31 mouse cellular contexts compared by ENCODE assay signal in genomic region chr17:7534386-7535059, GRCm38 (mm10).
DNase-seq lines count a peak whose midpoint lies in the region; ATAC-seq and TF ChIP-seq lines count a peak whose summit lies in the region.
"Had no signal": no experiment of that assay in that cellular context is flagged by ENCODE, and none has a peak within 500 bp of the region (broad histone marks: within the 10 kb centered on the region; RNA-seq: fewer than 3 reads in every experiment).

No protein-coding gene starts in this region.

- H3K27me3 ChIP-seq in ES-Bruce4 (ENCODE audit: control insufficient read depth, insufficient read depth, low read length, poor library complexity, severe bottlenecking): no peaks in the 10 kb centered on the region
- H3K27me3 ChIP-seq in hindbrain, embryonic 14.5 days (ENCODE audit: control insufficient read depth, insufficient read depth, low read length): no peaks in the 10 kb centered on the region
- H3K27me3 ChIP-seq: CH12.LX; embryonic facial prominence, embryonic 13.5 days; forebrain, embryonic 12.5 days; forebrain, embryonic 15.5 days; heart, embryonic 13.5 days; hindbrain, embryonic 15.5 days; Patski had no signal

- in situ Hi-C loops in ES-E14 (cut with MboI; ENCODE audit: low sequenced_read_pairs in 2 of 2, unreplicated experiment in 2 of 2): no loop called here

- H3K27ac ChIP-seq in ES-Bruce4 (ENCODE audit: insufficient read depth, low read length) (peak overlapping the region; percentile 94), ES-E14 (ENCODE audit: insufficient read depth, low read depth, low read length, poor library complexity, severe bottlenecking) (peak overlapping the region; percentile 84)
- no peak overlapping the region for H3K27ac ChIP-seq in hindbrain, embryonic 14.5 days
- H3K27ac ChIP-seq: embryonic facial prominence, embryonic 10.5 days; embryonic facial prominence, embryonic 13.5 days; forebrain, embryonic 12.5 days; forebrain, embryonic 15.5 days; heart, adult 2 months; heart, embryonic 10.5 days; heart, embryonic 13.5 days; hindbrain, embryonic 15.5 days had no signal

- peaks cover 11% of the 10 kb centered on the region for H3K4me1 ChIP-seq in ES-Bruce4 (ENCODE audit: control insufficient read depth, insufficient read depth, low read length)
- peaks cover 9 to 35% of the 10 kb centered on the region in 2 experiments; a peak in 3 of 4 replicates for H3K4me1 ChIP-seq in ES-E14 (ENCODE audit: control insufficient read depth in 2 of 2, insufficient read depth in 2 of 2, low read length in 2 of 2, poor library complexity in 1 of 2)
- H3K4me1 ChIP-seq in hindbrain, embryonic 14.5 days (replicated peaks; ENCODE audit: control insufficient read depth, insufficient read depth, low read length): no peaks in the 10 kb centered on the region
- H3K4me1 ChIP-seq: forebrain, embryonic 12.5 days; forebrain, embryonic 15.5 days; hindbrain, embryonic 15.5 days had no signal

- no peak for ATAC-seq in hindbrain, embryonic 14.5 days (ENCODE audit: low FRiP score)
- ATAC-seq: activated CD4-positive, CD25-positive, alpha-beta regulatory T cell, adult 4 months; forebrain, embryonic 15.5 days; intestine, postnatal 0 days; Patski had no signal

- TF ChIP-seq POLR2A in ES-Bruce4 (IDR thresholded peaks at IDR 0.05; ENCODE audit: insufficient read depth, low read length): no peak

- no peaks in the 10 kb centered on the region for H3K36me3 ChIP-seq in ES-Bruce4 (ENCODE audit: control insufficient read depth, insufficient read depth, low read length, poor library complexity, severe bottlenecking)
- no peaks in the 10 kb centered on the region; the same call in 1 of the 2 replicates for H3K36me3 ChIP-seq in ES-E14 (ENCODE audit: control insufficient read depth, insufficient read depth, low read length, poor library complexity, severe bottlenecking)
- H3K36me3 ChIP-seq in hindbrain, embryonic 14.5 days (replicated peaks; ENCODE audit: control insufficient read depth, insufficient read depth): no peaks in the 10 kb centered on the region
- H3K36me3 ChIP-seq: embryonic facial prominence, embryonic 10.5 days; embryonic facial prominence, embryonic 13.5 days; forebrain, embryonic 12.5 days; forebrain, embryonic 15.5 days; G1E; heart, embryonic 10.5 days; heart, embryonic 13.5 days; hindbrain, embryonic 15.5 days had no signal

- TF ChIP-seq CTCF in ES-Bruce4 (IDR thresholded peaks at IDR 0.05; ENCODE audit: low read depth, low read length): no peak

- TF ChIP-seq EP300 in ES-Bruce4 (IDR thresholded peaks at IDR 0.05; ENCODE audit: insufficient read depth, low read depth, low read length): peak; percentile 89

- no peak overlapping the region for H3K9ac ChIP-seq in ES-Bruce4 (ENCODE audit: low read depth, poor library complexity, severe bottlenecking)
- no peak overlapping the region for H3K9ac ChIP-seq in ES-E14 (ENCODE audit: insufficient read depth, low read depth, low read length, poor library complexity, severe bottlenecking)
- H3K9ac ChIP-seq in hindbrain, embryonic 14.5 days: no peak overlapping the region
- H3K9ac ChIP-seq: embryonic facial prominence, embryonic 13.5 days; forebrain, embryonic 12.5 days; forebrain, embryonic 15.5 days; heart, embryonic 13.5 days; hindbrain, embryonic 15.5 days had no signal

- no peak overlapping the region for H3K4me2 ChIP-seq in hindbrain, embryonic 14.5 days (replicated peaks)
- H3K4me2 ChIP-seq: embryonic facial prominence, embryonic 13.5 days; forebrain, embryonic 12.5 days; forebrain, embryonic 15.5 days; heart, embryonic 13.5 days; hindbrain, embryonic 15.5 days had no signal

- H3K9me3 ChIP-seq in ES-Bruce4 (replicated peaks; ENCODE audit: control insufficient read depth, insufficient read depth, low read length, poor library complexity, severe bottlenecking) (no peaks in the 10 kb centered on the region; the same call in 1 of the 2 replicates), ES-E14 (ENCODE audit: control insufficient read depth, insufficient read depth, low read depth, low read length) (no peaks in the 10 kb centered on the region)
- H3K9me3 ChIP-seq in hindbrain, embryonic 14.5 days (ENCODE audit: control insufficient read depth, low read length): no peaks in the 10 kb centered on the region
- H3K9me3 ChIP-seq: embryonic facial prominence, embryonic 10.5 days; embryonic facial prominence, embryonic 13.5 days; forebrain, embryonic 12.5 days; forebrain, embryonic 15.5 days; heart, embryonic 10.5 days; hindbrain, embryonic 15.5 days had no signal

- WGBS in hindbrain, embryonic 14.5 days: 90% methylated on average over 6 of the region's 6 CpGs

- DNase-seq in heart, adult 11 months: peak; percentile 75
- no peak for DNase-seq in heart, adult 18-20 months
- no peak for DNase-seq in ES-E14 (ENCODE audit: low read depth, low spot score)
- DNase-seq in hindbrain, embryonic 14.5 days (ENCODE audit: low spot score): no peak
- DNase-seq in left cerebral cortex, adult 18-20 months (ENCODE audit: low spot score in 2 of 2): no peak
- DNase-seq: adrenal gland, adult 8-10 months; adrenal gland, postnatal 25 days; B cell, adult 2 months; cerebellum, adult 11-12 months; cerebellum, adult 8-10 months; cerebellum, postnatal 10 days; cerebellum, postnatal 36 days; embryo, embryonic 11 days; gastrocnemius, postnatal 10 days; heart, adult 2 months; heart, postnatal 14 days; heart, postnatal 4 days had no signal

- H3K4me3 ChIP-seq in ES-Bruce4 (ENCODE audit: low read depth, low read length) (no peak overlapping the region), ES-E14 (ENCODE audit: insufficient read depth in 1 of 2, low read depth in 1 of 2, low read length in 2 of 2, poor library complexity in 1 of 2, severe bottlenecking in 1 of 2) (no peak overlapping the region)
- no peak overlapping the region for H3K4me3 ChIP-seq in hindbrain, embryonic 14.5 days (replicated peaks; ENCODE audit: low read length)
- H3K4me3 ChIP-seq: embryonic facial prominence, embryonic 10.5 days; embryonic facial prominence, embryonic 13.5 days; erythroblast, embryonic 14.5 days; forebrain, embryonic 12.5 days; forebrain, embryonic 15.5 days; heart, adult 2 months; heart, embryonic 10.5 days; heart, embryonic 13.5 days; hindbrain, embryonic 15.5 days had no signal

TF ChIP-seq in ES-E14, 5 proteins besides CTCF, POLR2A, EP300 and RAD21:
- TF ChIP-seq ZNF384 (IDR thresholded peaks at IDR 0.05; ENCODE audit: low read depth, low read length) (peak; percentile 53; the same call in 1 of the 2 replicates), HCFC1 (IDR thresholded peaks at IDR 0.05; ENCODE audit: borderline replicate concordance, insufficient read depth, low read length) (no peak), CHD2 (IDR thresholded peaks at IDR 0.05; ENCODE audit: low read depth, low read length) (peak; percentile 68), MAFK (IDR thresholded peaks at IDR 0.05; ENCODE audit: insufficient read depth, low read depth, low read length) (no peak), ZC3H11A (IDR thresholded peaks at IDR 0.05; ENCODE audit: borderline replicate concordance, low read depth, low read length) (no peak)
